Mouse (Mus musculus) megakaryocyte-erythroid progenitor cell, adult 5-6 weeks (primary cell): ENCODE measurements around the gene Slamf7. TPM values are rescaled to one million over a fixed set of nuclear protein-coding genes. Genes with fewer than 3 reads are reported as not detected.
"Not testable (repeated sequence)": the region's sequence is repeated elsewhere in the genome, so short reads cannot be mapped to it uniquely, and the experiment has no call there.

Source experiments
- ATAC-seq: replicated peaks from 2 replicates; pipeline ENCODE4 v1.8.0; 2016; ENCODE audit warnings: mild to moderate bottlenecking, inconsistent platforms; ENCODE audit not compliant: severe bottlenecking, poor library complexity, low FRiP score, low TSS enrichment
- total RNA-seq, 2 experiments: library from RNA; stranded (forward) in 1 of 2; stranded (reverse) in 1 of 2; fragments of 200-1000, 215-1000 nt in 1 of 2; fragments of >200 nt in 1 of 2; fragmentation: Nextera tagmentation in 1 of 2; gene quantifications; 2 replicates each; pipeline ENCODE4 v1.2.3; 2014 to 2017

Gene Slamf7
- 3.8 and 6.5 TPM in 2 replicates for total RNA-seq (2014; fragmentation: Nextera tagmentation)
- total RNA-seq (2017) = 1.6 and 3.7 TPM in 2 replicates

DNA sequence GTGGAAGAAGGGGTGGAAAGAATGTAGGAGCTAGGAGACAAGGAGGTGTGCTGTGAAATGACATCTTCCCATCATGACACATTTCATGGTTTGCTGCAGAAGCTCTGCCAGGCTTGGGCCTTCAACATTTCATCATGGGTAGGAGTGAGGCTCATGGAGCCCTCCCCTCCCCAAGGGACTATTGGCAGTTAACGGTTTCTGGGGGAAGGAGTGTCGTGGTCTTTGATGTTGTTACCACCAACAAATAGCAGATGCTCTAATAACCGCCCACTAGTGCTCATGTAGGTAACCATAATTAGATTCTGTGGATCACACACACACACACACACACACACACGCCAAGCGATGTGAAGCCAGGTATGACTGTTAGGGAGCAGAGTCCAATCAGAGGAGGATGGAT lies at the start of gene Slamf7:
Gene Slamf7 (minus strand): TSS at position 302 of the 400 bp plus-strand sequence.
- ATAC-seq = no peak

- ATAC-seq = peak; percentile 97
These were observed 46.1 kb upstream of the Slamf7 start for GRCm38 (mm10) chr1:171698983-171699382.

- peak; percentile 55 for ATAC-seq
These were observed 41.1 kb upstream of the Slamf7 start for GRCm38 (mm10) chr1:171693918-171694317.

DNA sequence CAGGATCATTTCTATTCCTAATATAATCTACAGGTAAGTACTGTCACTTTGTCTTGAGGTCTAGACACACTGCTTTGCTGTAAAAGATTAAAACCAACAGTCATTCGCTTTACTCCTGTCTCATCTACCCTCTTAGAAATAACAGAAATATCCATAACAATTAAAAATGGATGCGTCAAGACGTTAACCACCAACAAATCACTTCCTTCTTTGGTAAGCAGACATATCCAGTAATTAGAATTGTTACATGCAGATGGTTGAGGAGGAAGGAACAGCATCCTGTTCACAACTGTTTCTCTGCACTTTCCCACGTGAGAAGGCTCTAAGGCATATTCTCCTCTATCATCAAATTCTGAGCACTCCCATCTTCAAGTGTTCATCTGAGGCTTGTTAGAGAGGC lies 34.5 kb upstream of the Slamf7 start:
- ATAC-seq = no peak

GRCm38 (mm10) chr1:171684923-171685322 lies 32.1 kb upstream of the Slamf7 start:
- ATAC-seq = no peak

DNA sequence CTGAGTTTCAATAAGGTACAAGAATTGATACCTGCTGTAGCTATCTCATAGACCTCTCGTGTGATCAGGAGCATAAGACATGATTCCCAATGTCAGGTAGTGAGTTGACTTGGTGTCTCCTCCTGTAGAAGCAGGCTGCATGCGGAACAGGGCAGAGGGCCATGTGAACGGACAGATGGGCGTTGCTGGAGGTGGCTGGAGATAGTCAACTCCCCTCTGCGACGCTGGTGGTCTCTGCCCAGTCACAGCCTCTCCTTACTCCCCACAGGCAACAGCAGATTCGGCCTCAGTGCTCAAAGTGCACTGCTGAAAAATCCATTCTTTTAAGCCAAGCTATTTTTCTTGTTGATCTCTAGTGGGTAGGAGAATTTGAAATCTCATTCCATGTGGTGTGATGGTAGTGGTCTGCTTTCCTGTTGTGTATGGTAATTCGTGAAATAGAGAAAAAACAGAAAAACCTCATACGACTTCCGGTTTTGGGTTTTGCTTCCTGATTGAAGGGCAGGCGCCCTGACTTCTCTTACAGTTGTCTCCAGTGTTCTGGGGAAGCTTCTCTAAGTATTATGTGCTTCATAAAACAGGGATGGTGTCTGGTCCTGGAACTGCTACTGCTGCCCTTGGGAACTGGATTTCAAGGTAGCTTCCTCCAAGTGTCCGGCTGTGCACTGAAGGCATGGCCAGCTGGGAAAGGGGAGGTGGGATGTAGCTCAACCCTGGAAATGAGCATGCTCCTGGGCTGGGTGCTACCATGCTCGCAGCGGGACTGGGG lies 28.9 kb upstream of the Slamf7 start, which contains the start of gene Cd48:
Gene Cd48 (plus strand): TSS at position 479 of the 769 bp plus-strand sequence.
- peak; percentile 75 for ATAC-seq

- peak; percentile 76 for ATAC-seq
These were observed 28.2 kb upstream of the Slamf7 start for GRCm38 (mm10) chr1:171681009-171681408.

DNA sequence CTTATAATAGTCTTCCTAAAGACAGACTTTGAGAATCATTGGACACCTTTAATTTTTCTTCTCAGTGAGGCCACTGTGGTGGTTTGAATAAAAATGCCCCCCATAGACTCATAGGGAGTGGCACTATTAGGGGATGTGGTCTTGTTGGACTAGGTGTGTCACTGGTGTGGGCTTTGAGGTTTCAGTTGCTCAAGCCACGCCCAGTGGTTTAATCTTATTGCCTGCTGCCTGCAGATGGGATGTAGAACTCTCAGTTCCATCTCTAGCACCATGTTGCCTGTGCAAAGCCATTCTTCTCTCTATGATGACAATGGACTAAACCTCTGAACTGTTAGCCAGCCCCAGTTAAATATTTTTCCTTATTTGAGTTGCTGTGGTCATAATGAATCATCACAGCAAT lies 24.9 kb upstream of the Slamf7 start:
- no peak for ATAC-seq

DNA sequence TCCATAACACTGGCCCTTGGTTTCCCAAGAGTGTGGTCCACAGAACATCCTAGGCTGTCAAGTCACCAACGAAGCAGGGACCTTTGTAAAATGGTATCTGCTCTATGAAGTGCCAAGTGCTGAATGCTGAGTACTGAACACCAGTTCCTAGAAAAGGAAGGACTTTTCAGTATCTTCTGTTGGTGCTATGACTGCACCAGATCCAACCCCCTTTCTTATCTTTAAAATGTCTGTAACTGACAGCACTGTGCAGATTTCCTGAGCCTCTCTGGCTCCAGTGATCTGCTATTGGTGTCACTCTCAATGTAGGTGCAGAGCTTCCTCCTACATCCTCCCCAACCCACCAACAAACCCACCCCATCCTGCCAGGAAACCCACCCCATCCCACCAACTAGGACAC lies 21.6 kb upstream of the Slamf7 start:
- ATAC-seq = peak; percentile 63

GRCm38 (mm10) chr1:171672854-171673475 lies 20.1 kb upstream of the Slamf7 start:
- peak; percentile 34; the same call in 1 of the 2 replicates for ATAC-seq

DNA sequence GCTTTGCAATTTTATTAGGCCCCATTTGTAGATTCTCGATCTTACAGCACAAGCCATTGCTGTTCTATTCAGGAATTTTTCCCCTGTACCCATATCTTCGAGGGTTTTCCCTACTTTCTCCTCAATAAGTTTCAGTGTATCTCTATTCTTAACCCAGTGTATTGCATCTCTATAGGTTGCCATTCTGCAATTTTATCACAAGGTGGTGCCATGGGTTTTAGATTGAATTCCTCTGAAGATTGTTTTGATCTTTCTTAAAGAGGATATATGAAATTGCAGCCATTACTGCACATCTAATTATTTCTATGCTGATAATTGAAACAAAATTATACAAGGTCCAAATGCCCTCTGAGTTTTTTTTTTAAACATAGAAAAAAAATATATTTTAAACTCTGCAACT lies 19.6 kb upstream of the Slamf7 start:
- ATAC-seq = not testable (repeated sequence)

DNA sequence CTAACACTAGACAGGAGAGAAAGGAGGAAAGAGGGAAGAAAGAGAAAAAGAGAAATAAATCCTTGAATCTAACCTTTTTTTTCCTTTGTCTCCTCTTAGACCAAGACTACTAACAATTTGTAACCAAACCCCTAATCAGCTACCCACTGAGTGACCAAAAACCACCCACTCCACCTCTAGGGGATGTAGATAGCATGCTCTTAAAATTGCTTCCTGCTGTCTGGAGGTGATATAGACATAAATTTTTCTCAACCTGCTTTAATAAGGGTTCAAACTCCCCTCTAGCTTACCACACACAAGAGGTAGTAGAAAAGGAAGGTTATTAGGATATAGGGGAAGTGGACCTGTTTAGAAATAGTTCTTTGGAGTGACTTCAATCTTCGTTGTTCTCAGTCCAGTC lies 14.3 kb upstream of the Slamf7 start:
- no peak for ATAC-seq

- ATAC-seq = no peak
These were observed 13.5 kb upstream of the Slamf7 start for GRCm38 (mm10) chr1:171666350-171666749.

DNA sequence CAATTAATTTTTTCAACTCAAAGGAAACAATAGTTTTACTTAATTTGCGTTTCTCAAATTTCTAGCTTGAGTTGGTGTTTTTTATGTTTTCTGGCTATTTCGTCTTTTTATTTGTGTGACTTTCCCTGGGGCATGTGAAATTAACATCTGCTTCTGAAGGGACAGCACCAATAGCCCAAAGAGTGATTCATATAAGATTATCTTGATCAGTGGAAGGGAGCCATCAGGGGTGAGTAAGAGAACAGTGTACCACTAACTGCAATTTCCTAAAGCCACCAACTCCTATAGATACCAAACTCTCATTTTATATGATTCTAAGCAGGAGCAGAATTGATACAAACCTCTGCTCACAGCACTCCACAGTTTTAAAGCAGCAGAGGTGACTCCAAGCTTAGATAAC lies 10.9 kb upstream of the Slamf7 start:
- ATAC-seq = no peak

DNA sequence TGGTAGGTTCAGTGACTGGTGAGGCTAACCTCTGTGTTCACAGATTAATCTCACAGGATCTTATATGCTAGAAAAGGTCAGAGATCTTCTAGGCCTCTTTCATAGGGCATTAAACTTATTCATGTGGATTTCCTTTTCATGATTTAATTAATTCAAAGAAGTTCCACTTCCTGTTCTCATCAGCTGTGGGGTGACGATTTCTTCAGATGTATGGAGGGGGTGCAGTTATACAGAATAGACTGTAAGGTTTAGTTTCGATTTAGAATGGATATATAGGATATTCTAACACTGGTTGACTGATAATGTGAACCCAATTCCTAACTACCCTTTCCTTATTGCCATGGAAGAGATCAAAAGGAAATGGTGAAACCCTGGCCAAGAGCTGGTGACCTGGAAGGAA lies 8.6 kb upstream of the Slamf7 start:
- ATAC-seq = no peak

- ATAC-seq = peak; percentile 41; the same call in 1 of the 2 replicates
These were observed 7.6 kb upstream of the Slamf7 start for GRCm38 (mm10) chr1:171660423-171660822.

DNA sequence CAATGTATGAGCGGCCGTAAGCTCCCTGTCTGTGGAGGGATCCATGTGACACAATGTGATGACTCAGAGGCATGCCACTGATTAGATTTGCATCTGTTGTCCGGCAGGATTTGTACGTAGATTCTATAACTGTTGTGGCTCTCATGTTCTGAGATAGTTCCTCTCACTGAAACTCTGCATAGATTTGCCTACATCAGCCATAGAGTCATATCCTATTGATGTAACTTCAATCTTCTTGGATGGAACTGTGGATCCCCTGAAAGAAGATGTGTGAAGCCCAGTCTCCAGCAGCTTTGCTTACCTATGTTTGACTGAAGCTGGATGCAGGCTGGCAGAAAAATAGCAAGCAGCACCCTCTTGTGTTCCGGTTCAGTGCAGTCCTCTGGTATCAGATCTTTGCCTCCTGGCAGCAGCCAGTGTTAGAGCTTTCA lies 5.7 kb upstream of the Slamf7 start:
- no peak for ATAC-seq

DNA sequence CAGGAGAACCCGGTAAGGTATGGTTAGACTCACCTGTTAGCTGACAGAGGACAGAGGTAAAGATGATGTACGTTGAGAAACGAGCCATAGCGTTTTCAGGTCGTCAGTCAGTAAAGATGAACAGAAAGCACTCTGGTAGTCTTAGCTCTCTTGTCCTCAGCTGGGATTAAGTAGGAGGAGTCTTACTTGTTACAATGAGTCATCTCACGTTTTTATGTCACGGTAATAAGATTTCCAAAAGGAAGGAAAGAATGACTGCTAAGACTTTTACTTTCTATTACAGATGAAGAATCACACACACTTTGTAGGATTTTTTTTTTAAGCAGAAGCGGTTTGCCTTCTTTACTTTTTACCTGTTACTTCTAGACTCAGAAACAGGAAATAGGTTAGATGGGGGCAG lies 4.0 kb downstream of the Slamf7 start:
- no peak for ATAC-seq

DNA sequence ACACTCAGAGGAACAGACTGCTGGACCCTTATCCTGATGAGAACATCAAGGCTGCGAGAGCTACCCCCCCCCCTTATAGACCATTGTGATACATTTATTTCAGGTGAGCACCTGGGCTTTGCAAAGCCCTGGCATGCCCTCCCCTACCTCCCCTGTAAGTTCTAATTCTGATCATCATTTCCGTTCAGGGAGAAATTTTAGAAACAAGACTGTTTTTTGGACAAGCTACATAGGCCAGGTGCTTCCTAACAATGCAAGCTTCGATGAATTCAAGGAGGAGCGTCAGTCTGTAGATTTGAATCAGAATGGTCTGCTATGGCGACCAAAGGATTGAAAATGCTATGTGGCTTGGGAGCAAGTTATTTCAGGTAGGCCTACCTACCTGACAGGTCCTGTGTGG lies 5.1 kb downstream of the Slamf7 start:
- no peak for ATAC-seq

DNA sequence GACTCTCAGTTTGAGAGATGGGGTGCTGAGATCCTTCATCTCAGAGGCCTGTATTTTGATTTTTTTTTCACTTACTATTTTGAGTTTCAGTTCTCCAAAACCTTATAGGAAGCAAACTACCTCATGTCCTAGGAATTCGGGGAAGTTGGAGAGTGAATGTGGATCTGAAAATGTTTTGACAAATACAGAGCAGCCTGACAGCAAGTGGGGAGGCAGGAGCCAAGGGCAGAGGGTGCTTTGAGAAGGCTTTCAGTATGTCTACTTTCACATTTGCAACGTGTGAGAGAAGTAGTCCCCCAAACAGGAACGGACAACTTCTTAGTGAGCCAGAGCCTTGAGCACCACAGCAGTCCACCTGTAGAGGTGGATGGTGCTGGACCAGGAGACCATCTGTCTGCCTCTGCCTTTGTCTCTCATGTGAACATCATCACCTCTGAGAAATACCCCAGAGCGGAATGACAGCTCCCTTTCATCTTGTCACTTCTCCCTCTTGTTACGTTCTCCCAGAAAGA lies 6.3 kb downstream of the Slamf7 start:
- no peak for ATAC-seq

GRCm38 (mm10) chr1:171643612-171644011 lies 9.2 kb downstream of the Slamf7 start:
- peak; percentile 99 for ATAC-seq
